Mouse (Mus musculus): ENCODE measurements around the gene Smpd1. TPM values are rescaled to one million over a fixed set of nuclear protein-coding genes. Genes with fewer than 3 reads are reported as not detected.
A peak's percentile ranks its signal among the peaks of the same experiment; 100 is the strongest.

Gene Smpd1
- polyA plus RNA-seq, 1 experiment = 102 TPM

GRCm38 (mm10) chr7:105563367-105563766, 9.2 kb downstream of the Smpd1 start:
- H3K27me3 ChIP-seq (ENCODE audit: control insufficient read depth, insufficient read depth, low read length) = no peaks in the 10 kb centered on the region
- no peak overlapping the region for H3K4me3 ChIP-seq (replicated peaks; ENCODE audit: insufficient read depth, low read depth, low read length)
- no peak for TF ChIP-seq CTCF (IDR thresholded peaks at IDR 0.05; ENCODE audit: borderline replicate concordance, insufficient read depth, low read depth, low read length)
- no peak for TF ChIP-seq POLR2A (IDR thresholded peaks at IDR 0.05; ENCODE audit: borderline replicate concordance, insufficient read depth, low read length)
- 85% methylated on average over 3 of the region's 3 CpGs for WGBS
- peaks cover 42% of the 10 kb centered on the region for H3K4me1 ChIP-seq (ENCODE audit: control insufficient read depth, insufficient read depth, low read length)
- no peak overlapping the region for H3K27ac ChIP-seq (ENCODE audit: insufficient read depth, low read length)
- DNase-seq = no peak

GRCm38 (mm10) chr7:105565071-105565836, 11.1 kb downstream of the Smpd1 start:
- WGBS = 55% methylated on average over 17 of the region's 17 CpGs
- H3K27ac ChIP-seq (ENCODE audit: insufficient read depth, low read length) = 0 out of 2 replicates have a peak overlapping the region, but pooled peaks have one; percentile 6
- TF ChIP-seq CTCF (IDR thresholded peaks at IDR 0.05; ENCODE audit: borderline replicate concordance, insufficient read depth, low read depth, low read length) = no peak
- no peak for TF ChIP-seq POLR2A (IDR thresholded peaks at IDR 0.05; ENCODE audit: borderline replicate concordance, insufficient read depth, low read length)

GRCm38 (mm10) chr7:105568583-105568982, 14.4 kb downstream of the Smpd1 start:
- Histone ChIP-seq H3K4me1 (ENCODE audit: control insufficient read depth, insufficient read depth, low read length) (peaks cover 40% of the 10 kb centered on the region), H3K4me3 (replicated peaks; ENCODE audit: insufficient read depth, low read depth, low read length) (peak overlapping the region; percentile 59), H3K27me3 (ENCODE audit: control insufficient read depth, insufficient read depth, low read length) (no peaks in the 10 kb centered on the region), H3K27ac (ENCODE audit: insufficient read depth, low read length) (peak overlapping the region; percentile 90)
- 2% methylated on average over 7 of the region's 7 CpGs for WGBS
- peak; percentile 69 to 78 for DNase-seq
- TF ChIP-seq POLR2A (IDR thresholded peaks at IDR 0.05; ENCODE audit: borderline replicate concordance, insufficient read depth, low read length) (no peak), CTCF (IDR thresholded peaks at IDR 0.05; ENCODE audit: borderline replicate concordance, insufficient read depth, low read depth, low read length) (no peak)

More at GRCm38 (mm10) chr7:105565071-105565836, 11.1 kb downstream of the Smpd1 start:
- H3K4me1 ChIP-seq (ENCODE audit: control insufficient read depth, insufficient read depth, low read length) = peaks cover 35% of the 10 kb centered on the region
- DNase-seq = peak in 1 of 2 experiments; percentile 42
- no peak overlapping the region for H3K4me3 ChIP-seq (replicated peaks; ENCODE audit: insufficient read depth, low read depth, low read length)
- no peaks in the 10 kb centered on the region for H3K27me3 ChIP-seq (ENCODE audit: control insufficient read depth, insufficient read depth, low read length)

GRCm38 (mm10) chr7:105568988-105569471, 14.9 kb downstream of the Smpd1 start:
- DNase-seq = peak; percentile 92 to 97
- Histone ChIP-seq H3K4me3 (replicated peaks; ENCODE audit: insufficient read depth, low read depth, low read length) (peak overlapping the region; percentile 59), H3K27ac (ENCODE audit: insufficient read depth, low read length) (peak overlapping the region; percentile 90), H3K27me3 (ENCODE audit: control insufficient read depth, insufficient read depth, low read length) (no peaks in the 10 kb centered on the region), H3K4me1 (ENCODE audit: control insufficient read depth, insufficient read depth, low read length) (peaks cover 44% of the 10 kb centered on the region)
- TF ChIP-seq CTCF (IDR thresholded peaks at IDR 0.05; ENCODE audit: borderline replicate concordance, insufficient read depth, low read depth, low read length) = no peak
- TF ChIP-seq POLR2A (IDR thresholded peaks at IDR 0.05; ENCODE audit: borderline replicate concordance, insufficient read depth, low read length) = peak; percentile 66; the same call in 1 of the 2 replicates
- WGBS = 0% methylated on average over 6 of the region's 6 CpGs

- Histone ChIP-seq H3K4me1 (ENCODE audit: control insufficient read depth, insufficient read depth, low read length) (peaks cover 51% of the 10 kb centered on the region), H3K4me3 (replicated peaks; ENCODE audit: insufficient read depth, low read depth, low read length) (peak overlapping the region; percentile 59), H3K27me3 (ENCODE audit: control insufficient read depth, insufficient read depth, low read length) (no peaks in the 10 kb centered on the region), H3K27ac (ENCODE audit: insufficient read depth, low read length) (peak overlapping the region; percentile 90)
- peak; percentile 91 to 95 for DNase-seq
- WGBS = 4% methylated on average over 12 of the region's 12 CpGs
- TF ChIP-seq POLR2A (IDR thresholded peaks at IDR 0.05; ENCODE audit: borderline replicate concordance, insufficient read depth, low read length) (no peak), CTCF (IDR thresholded peaks at IDR 0.05; ENCODE audit: borderline replicate concordance, insufficient read depth, low read depth, low read length) (no peak)
Measured at GRCm38 (mm10) chr7:105569512-105570496, 15.6 kb downstream of the Smpd1 start.

GRCm38 (mm10) chr7:105570756-105571155, 16.6 kb downstream of the Smpd1 start:
- H3K4me1 ChIP-seq (ENCODE audit: control insufficient read depth, insufficient read depth, low read length) = peaks cover 50% of the 10 kb centered on the region
- no peak for DNase-seq
- no peaks in the 10 kb centered on the region for H3K27me3 ChIP-seq (ENCODE audit: control insufficient read depth, insufficient read depth, low read length)
- peak overlapping the region; percentile 90 for H3K27ac ChIP-seq (ENCODE audit: insufficient read depth, low read length)
- 16% methylated on average over 4 of the region's 4 CpGs for WGBS
- peak overlapping the region; percentile 34 for H3K4me3 ChIP-seq (replicated peaks; ENCODE audit: insufficient read depth, low read depth, low read length)
- TF ChIP-seq CTCF (IDR thresholded peaks at IDR 0.05; ENCODE audit: borderline replicate concordance, insufficient read depth, low read depth, low read length) (no peak), POLR2A (IDR thresholded peaks at IDR 0.05; ENCODE audit: borderline replicate concordance, insufficient read depth, low read length) (no peak)

- no peak for TF ChIP-seq POLR2A (IDR thresholded peaks at IDR 0.05; ENCODE audit: borderline replicate concordance, insufficient read depth, low read length)
- no peak for TF ChIP-seq CTCF (IDR thresholded peaks at IDR 0.05; ENCODE audit: borderline replicate concordance, insufficient read depth, low read depth, low read length)
- no peaks in the 10 kb centered on the region for H3K27me3 ChIP-seq (ENCODE audit: control insufficient read depth, insufficient read depth, low read length)
- peaks cover 41% of the 10 kb centered on the region for H3K4me1 ChIP-seq (ENCODE audit: control insufficient read depth, insufficient read depth, low read length)
- 16% methylated on average over 8 of the region's 8 CpGs for WGBS
- peak in 1 of 2 experiments; percentile 33 for DNase-seq
- peak overlapping the region; percentile 48 for H3K27ac ChIP-seq (ENCODE audit: insufficient read depth, low read length)
- H3K4me3 ChIP-seq (replicated peaks; ENCODE audit: insufficient read depth, low read depth, low read length) = peak overlapping the region; percentile 35
Measured at GRCm38 (mm10) chr7:105572949-105573348, 18.8 kb downstream of the Smpd1 start.

All from cerebellum, adult 2 months (tissue).